Mouse (Mus musculus): Measurements from ENCODE around the gene Gabarap. TPM values are rescaled to one million over a fixed set of nuclear protein-coding genes. Genes with fewer than 3 reads are reported as not detected.
"Not testable (repeated sequence)": the region's sequence is repeated elsewhere in the genome, so short reads cannot be mapped to it uniquely, and the experiment has no call there.

The Gabarap gene
- 317 and 331 TPM in 2 replicates for polyA plus RNA-seq (2016; fragmentation: Nextera tagmentation; extraction: Ambion mirVana)

- DNase-seq (ENCODE audit: low spot score): peak; percentile 96
- Histone ChIP-seq H3K9me3 (no peaks in the 10 kb centered on the region), H3K4me3 (peak within 1 kb of the TSS; percentile 71), H3K36me3 (replicated peaks) (peaks cover 64% of the 10 kb centered on the region), H3K27me3 (replicated peaks; ENCODE audit: low read depth, poor library complexity, severe bottlenecking) (no peaks in the 10 kb centered on the region), H3K27ac (replicated peaks) (peak within 1 kb of the TSS; percentile 90), H3K4me1 (peaks cover 25% of the 10 kb centered on the region)
- WGBS: under 1% methylated on average over 40 of the region's 40 CpGs
Observed at GRCm38 (mm10) chr11:69990850-69991691, at the start of gene Gabarap. Gene Gabarap, plus strand, starts transcription at chr11:69991143.

GRCm38 (mm10) chr11:69945216-69945615 is 45.7 kb upstream of the Gabarap start:
- H3K36me3 ChIP-seq (replicated peaks): peaks cover 52% of the 10 kb centered on the region
- peaks cover 34% of the 10 kb centered on the region for H3K4me1 ChIP-seq
- peaks cover 4% of the 10 kb centered on the region; the same call in 1 of the 2 replicates for H3K27me3 ChIP-seq (replicated peaks; ENCODE audit: low read depth, poor library complexity, severe bottlenecking)
- DNase-seq (ENCODE audit: low spot score): no peak
- H3K4me3 ChIP-seq: peak overlapping the region; percentile 62; the same call in 1 of the 2 replicates
- 80% methylated on average over 13 of the region's 13 CpGs for whole genome bisulfite sequencing
- no peak overlapping the region; the same call in 1 of the 2 replicates for H3K27ac ChIP-seq (replicated peaks)
- H3K9me3 ChIP-seq: no peaks in the 10 kb centered on the region

GRCm38 (mm10) chr11:69945997-69946891 is 44.7 kb upstream of the Gabarap start:
- Histone ChIP-seq H3K27me3 (replicated peaks; ENCODE audit: low read depth, poor library complexity, severe bottlenecking) (peaks cover 3% of the 10 kb centered on the region; the same call in 1 of the 2 replicates), H3K4me1 (peaks cover 34% of the 10 kb centered on the region), H3K9me3 (no peaks in the 10 kb centered on the region), H3K4me3 (peak overlapping the region; percentile 62), H3K27ac (replicated peaks) (peak overlapping the region; percentile 57; the same call in 1 of the 2 replicates), H3K36me3 (replicated peaks) (peaks cover 52% of the 10 kb centered on the region)
- DNase-seq (ENCODE audit: low spot score): no peak
- 92% methylated on average over 18 of the region's 18 CpGs for WGBS

- Histone ChIP-seq H3K4me3 (peak overlapping the region; percentile 62), H3K36me3 (replicated peaks) (peaks cover 41% of the 10 kb centered on the region), H3K4me1 (peaks cover 34% of the 10 kb centered on the region), H3K27ac (replicated peaks) (peak overlapping the region; percentile 95), H3K27me3 (replicated peaks; ENCODE audit: low read depth, poor library complexity, severe bottlenecking) (peaks cover 9% of the 10 kb centered on the region; the same call in 1 of the 2 replicates), H3K9me3 (no peaks in the 10 kb centered on the region)
- DNase-seq (ENCODE audit: low spot score): peak; percentile 78
- 3% methylated on average over 29 of the region's 29 CpGs for WGBS
Observed at GRCm38 (mm10) chr11:69947337-69948065, 43.4 kb upstream of the Gabarap start.

- Histone ChIP-seq H3K27me3 (replicated peaks; ENCODE audit: low read depth, poor library complexity, severe bottlenecking) (peaks cover 10% of the 10 kb centered on the region; the same call in 1 of the 2 replicates), H3K9me3 (no peaks in the 10 kb centered on the region), H3K4me3 (peak within 1 kb of the TSS; percentile 62), H3K27ac (replicated peaks) (peak within 1 kb of the TSS; percentile 95), H3K36me3 (replicated peaks) (peaks cover 33% of the 10 kb centered on the region), H3K4me1 (peaks cover 34% of the 10 kb centered on the region)
- peak; percentile 99 for DNase-seq (ENCODE audit: low spot score)
- whole genome bisulfite sequencing: under 1% methylated on average over 34 of the region's 34 CpGs
Observed at GRCm38 (mm10) chr11:69948066-69948762, 42.7 kb upstream of the Gabarap start, which contains the start of gene Slc2a4. Gene Slc2a4, minus strand, starts transcription at chr11:69948188.

GRCm38 (mm10) chr11:69948763-69949150 is 42.2 kb upstream of the Gabarap start:
- WGBS: 1% methylated on average over 14 of the region's 14 CpGs
- DNase-seq (ENCODE audit: low spot score): peak; percentile 91
- peaks cover 28% of the 10 kb centered on the region for H3K36me3 ChIP-seq (replicated peaks)
- H3K9me3 ChIP-seq: no peaks in the 10 kb centered on the region
- peak overlapping the region; percentile 62 for H3K4me3 ChIP-seq
- peak overlapping the region; percentile 95 for H3K27ac ChIP-seq (replicated peaks)
- H3K4me1 ChIP-seq: peaks cover 34% of the 10 kb centered on the region
- H3K27me3 ChIP-seq (replicated peaks; ENCODE audit: low read depth, poor library complexity, severe bottlenecking): peaks cover 10% of the 10 kb centered on the region; the same call in 1 of the 2 replicates

- Histone ChIP-seq H3K9me3 (no peaks in the 10 kb centered on the region), H3K27me3 (replicated peaks; ENCODE audit: low read depth, poor library complexity, severe bottlenecking) (peaks cover 10% of the 10 kb centered on the region), H3K4me3 (no peak overlapping the region), H3K4me1 (peaks cover 32% of the 10 kb centered on the region), H3K36me3 (replicated peaks) (peaks cover 6% of the 10 kb centered on the region), H3K27ac (replicated peaks) (no peak overlapping the region)
- WGBS: 43% methylated on average over 4 of the region's 4 CpGs
- DNase-seq (ENCODE audit: low spot score): no peak
Observed at GRCm38 (mm10) chr11:69950807-69951459, 40.0 kb upstream of the Gabarap start.

GRCm38 (mm10) chr11:69952274-69952673 is 38.7 kb upstream of the Gabarap start:
- no peak overlapping the region for H3K27ac ChIP-seq (replicated peaks)
- H3K4me3 ChIP-seq: no peak overlapping the region
- WGBS: 49% methylated on average over 1 of the region's 1 CpGs
- peaks cover 19% of the 10 kb centered on the region for H3K4me1 ChIP-seq
- H3K27me3 ChIP-seq (replicated peaks; ENCODE audit: low read depth, poor library complexity, severe bottlenecking): peaks cover 10% of the 10 kb centered on the region
- DNase-seq (ENCODE audit: low spot score): no peak
- no peaks in the 10 kb centered on the region for H3K36me3 ChIP-seq (replicated peaks)
- no peaks in the 10 kb centered on the region for H3K9me3 ChIP-seq

- peaks cover 10% of the 10 kb centered on the region for H3K4me1 ChIP-seq
- 76% methylated on average over 11 of the region's 11 CpGs for WGBS
- H3K27ac ChIP-seq (replicated peaks): no peak overlapping the region
Observed at GRCm38 (mm10) chr11:69953267-69953915, 37.6 kb upstream of the Gabarap start.

GRCm38 (mm10) chr11:69955618-69956017 is 35.3 kb upstream of the Gabarap start:
- H3K27ac ChIP-seq (replicated peaks); H3K27me3 ChIP-seq (replicated peaks; ENCODE audit: low read depth, poor library complexity, severe bottlenecking); H3K4me3 ChIP-seq; H3K9me3 ChIP-seq; DNase-seq (ENCODE audit: low spot score); H3K36me3 ChIP-seq (replicated peaks); H3K4me1 ChIP-seq: not testable (repeated sequence)
- WGBS: 80% methylated on average over 4 of the region's 4 CpGs

More at GRCm38 (mm10) chr11:69953267-69953915, 37.6 kb upstream of the Gabarap start:
- DNase-seq (ENCODE audit: low spot score): no peak
- Histone ChIP-seq H3K36me3 (replicated peaks) (no peaks in the 10 kb centered on the region), H3K27me3 (replicated peaks; ENCODE audit: low read depth, poor library complexity, severe bottlenecking) (peaks cover 10% of the 10 kb centered on the region), H3K9me3 (no peaks in the 10 kb centered on the region), H3K4me3 (no peak overlapping the region)
